Mouse (Mus musculus): ENCODE measurements around the gene Tpk1. TPM values are rescaled to one million over a fixed set of nuclear protein-coding genes. Genes with fewer than 3 reads are reported as not detected.

Gene Tpk1
- polyA plus RNA-seq, 1 experiment = 0.03 TPM

- no peaks in the 10 kb centered on the region for H3K4me1 ChIP-seq (ENCODE audit: control insufficient read depth)
- TF ChIP-seq TAL1 (IDR thresholded peaks at IDR 0.05; ENCODE audit: low read length) (no peak), GATA1 (IDR thresholded peaks at IDR 0.05; ENCODE audit: low read length) (no peak)
Observed at GRCm38 (mm10) chr6:43309454-43309853, 356.6 kb downstream of the Tpk1 start, which contains the start of gene Nobox. Nobox (minus strand) TSS chr6:43309554.

GRCm38 (mm10) chr6:43297508-43297850, 368.6 kb downstream of the Tpk1 start:
- Histone ChIP-seq H3K4me3 (replicated peaks) (no peak overlapping the region), H3K27me3 (ENCODE audit: control insufficient read depth) (no peaks in the 10 kb centered on the region), H3K9me3 (ENCODE audit: control insufficient read depth, low read length) (no peaks in the 10 kb centered on the region), H3K4me1 (ENCODE audit: control insufficient read depth) (no peaks in the 10 kb centered on the region), H3K36me3 (ENCODE audit: control insufficient read depth) (no peaks in the 10 kb centered on the region)
- TF ChIP-seq TAL1 (IDR thresholded peaks at IDR 0.05; ENCODE audit: low read length) (no peak), GATA1 (IDR thresholded peaks at IDR 0.05; ENCODE audit: low read length) (no peak)

More at GRCm38 (mm10) chr6:43309454-43309853, 356.6 kb downstream of the Tpk1 start, which contains the start of gene Nobox:
- H3K9me3 ChIP-seq (ENCODE audit: control insufficient read depth, low read length) = no peaks in the 10 kb centered on the region
- H3K4me3 ChIP-seq (replicated peaks) = no peak within 1 kb of the TSS
- H3K27me3 ChIP-seq (ENCODE audit: control insufficient read depth) = no peaks in the 10 kb centered on the region
- no peaks in the 10 kb centered on the region for H3K36me3 ChIP-seq (ENCODE audit: control insufficient read depth)

- Histone ChIP-seq H3K36me3 (ENCODE audit: control insufficient read depth) (no peaks in the 10 kb centered on the region), H3K27me3 (ENCODE audit: control insufficient read depth) (no peaks in the 10 kb centered on the region), H3K9me3 (ENCODE audit: control insufficient read depth, low read length) (no peaks in the 10 kb centered on the region), H3K4me1 (ENCODE audit: control insufficient read depth) (no peaks in the 10 kb centered on the region), H3K4me3 (replicated peaks) (no peak overlapping the region)
- TF ChIP-seq TAL1 (IDR thresholded peaks at IDR 0.05; ENCODE audit: low read length) (no peak), GATA1 (IDR thresholded peaks at IDR 0.05; ENCODE audit: low read length) (no peak)
Observed at GRCm38 (mm10) chr6:43296798-43297507, 369.1 kb downstream of the Tpk1 start.

- no peaks in the 10 kb centered on the region for H3K27me3 ChIP-seq (ENCODE audit: control insufficient read depth)
Observed at GRCm38 (mm10) chr6:43295908-43296307, 370.2 kb downstream of the Tpk1 start.

More at GRCm38 (mm10) chr6:43295908-43296307, 370.2 kb downstream of the Tpk1 start:
- no peak for TF ChIP-seq GATA1 (IDR thresholded peaks at IDR 0.05; ENCODE audit: low read length)
- no peak for TF ChIP-seq TAL1 (IDR thresholded peaks at IDR 0.05; ENCODE audit: low read length)
- no peaks in the 10 kb centered on the region for H3K9me3 ChIP-seq (ENCODE audit: control insufficient read depth, low read length)
- no peaks in the 10 kb centered on the region for H3K4me1 ChIP-seq (ENCODE audit: control insufficient read depth)
- no peaks in the 10 kb centered on the region for H3K36me3 ChIP-seq (ENCODE audit: control insufficient read depth)
- H3K4me3 ChIP-seq (replicated peaks) = no peak overlapping the region

Data from erythroblast, embryonic 14.5 days (primary cell).